Mouse (Mus musculus) midbrain, embryonic 13.5 days (tissue): ENCODE data around the gene Ceacam18. TPM values are rescaled to one million over a fixed set of nuclear protein-coding genes. Genes with fewer than 3 reads are reported as not detected.

Source experiments
- polyA plus RNA-seq: library from polyadenylated mRNA; unstranded; fragments of >200 nt; fragmentation: Nextera tagmentation; extraction: Ambion mirVana; gene quantifications from 2 replicates; pipeline ENCODE4 v1.2.1, GENCODE M21; 2015

Ceacam18 gene
- polyA plus RNA-seq, 1 experiment from 2014 or later = not detected

Other genes with a start within 250 kb of the Ceacam18 start
- gene Siglecg, start 226.5 kb upstream of the Ceacam18 start, polyA plus RNA-seq = 0.08 TPM in 1 of 2 replicates, not detected in the other
- gene Lim2, start 207.0 kb upstream of the Ceacam18 start, polyA plus RNA-seq = not detected in 2 replicates
- not detected in 2 replicates for gene Nkg7, start 197.6 kb upstream of the Ceacam18 start, polyA plus RNA-seq
- gene Cldnd2, start 193.9 kb upstream of the Ceacam18 start, polyA plus RNA-seq = not detected in 2 replicates
- gene Etfb, start 190.6 kb upstream of the Ceacam18 start, polyA plus RNA-seq = 142 TPM in 2 replicates
- 0.48 TPM in 1 of 2 replicates, not detected in the other for gene Gm45233, start 190.6 kb upstream of the Ceacam18 start, polyA plus RNA-seq
- 7.8 and 10.3 TPM in 2 replicates for gene Vsig10l, start 171.6 kb upstream of the Ceacam18 start, polyA plus RNA-seq
- gene Iglon5, start 144.6 kb upstream of the Ceacam18 start, polyA plus RNA-seq = 6.3 and 7.5 TPM in 2 replicates
- 0.04 TPM in 1 of 2 replicates, not detected in the other for gene 4931406B18Rik, start 128.8 kb upstream of the Ceacam18 start, polyA plus RNA-seq
- 0.35 and 1.1 TPM in 2 replicates for gene Cd33, start 90.3 kb upstream of the Ceacam18 start, polyA plus RNA-seq
- 10.3 and 11.1 TPM in 2 replicates for gene Zfp658, start 72.5 kb upstream of the Ceacam18 start, polyA plus RNA-seq
- gene Zfp719, start 55.1 kb upstream of the Ceacam18 start, polyA plus RNA-seq = 16.4 and 17.7 TPM in 2 replicates
- 0.46 TPM in 1 of 2 replicates, not detected in the other for gene Zfp819, start 27.5 kb upstream of the Ceacam18 start, polyA plus RNA-seq
- gene Siglece, start 25.5 kb downstream of the Ceacam18 start, polyA plus RNA-seq = 0.24 and 0.28 TPM in 2 replicates
- 20.3 and 21.8 TPM in 2 replicates for gene Ctu1, start 37.3 kb downstream of the Ceacam18 start, polyA plus RNA-seq
- not detected in 2 replicates for gene Klk14, start 55.7 kb downstream of the Ceacam18 start, polyA plus RNA-seq
- not detected in 2 replicates for gene Klk13, start 77.9 kb downstream of the Ceacam18 start, polyA plus RNA-seq
- not detected in 2 replicates for gene Klk12, start 134.2 kb downstream of the Ceacam18 start, polyA plus RNA-seq
- gene Klk11, start 139.9 kb downstream of the Ceacam18 start, polyA plus RNA-seq = not detected in 2 replicates
- gene Klk10, start 146.3 kb downstream of the Ceacam18 start, polyA plus RNA-seq = not detected in 2 replicates
- 0.13 and 0.20 TPM in 2 replicates for gene Klk9, start 157.2 kb downstream of the Ceacam18 start, polyA plus RNA-seq
- 4.5 and 4.9 TPM in 2 replicates for gene Klk8, start 162.9 kb downstream of the Ceacam18 start, polyA plus RNA-seq
- not detected in 2 replicates for gene Klk7, start 176.6 kb downstream of the Ceacam18 start, polyA plus RNA-seq
- gene Klk6, start 189.8 kb downstream of the Ceacam18 start, polyA plus RNA-seq = not detected in 2 replicates
- gene Klk5, start 207.3 kb downstream of the Ceacam18 start, polyA plus RNA-seq = not detected in 2 replicates
- not detected in 2 replicates for gene Klk4, start 246.5 kb downstream of the Ceacam18 start, polyA plus RNA-seq